Mouse (Mus musculus) kidney, postnatal 0 days (tissue): ENCODE results near the gene Fcer1g. TPM values are rescaled to one million over a fixed set of nuclear protein-coding genes. Genes with fewer than 3 reads are reported as not detected.

Experiments
- ATAC-seq: fragments of 200-750 bp; cut with Nextera tagmentation; replicated peaks from 2 replicates; pipeline ENCODE4 v1.8.0; 2017; ENCODE audit warnings: low read depth, moderate number of reproducible peaks, moderate TSS enrichment, moderate library complexity; ENCODE audit not compliant: low FRiP score
- DNase-seq: peaks from one replicate; pipeline ENCODE4 v3.0.0-alpha.2; 2016; ENCODE audit warnings: low spot score
- H3K27ac ChIP-seq: fragments of 300-500 bp; sonication (generic); 2 replicates; pipeline ENCODE4 v1.5.1; 2014; ENCODE audit warnings: mild to moderate bottlenecking
- H3K27me3 ChIP-seq: fragments of 300-500 bp; sonication (generic); 2 replicates; pipeline ENCODE4 v1.6.1; 2014; ENCODE audit warnings: low read length, mixed read lengths; ENCODE audit not compliant: insufficient read depth
- H3K36me3 ChIP-seq: fragments of 300-500 bp; sonication (generic); 2 replicates; pipeline ENCODE4 v1.6.1; 2014; ENCODE audit warnings: low read length, mixed read lengths; ENCODE audit not compliant: insufficient read depth
- H3K4me1 ChIP-seq: fragments of 300-500 bp; sonication (generic); replicated peaks from 2 replicates; pipeline ENCODE4 v1.6.1; 2014; ENCODE audit warnings: antibody characterized with exemption, low read length, mixed read lengths; ENCODE audit not compliant: insufficient read depth
- H3K4me2 ChIP-seq: fragments of 300-500 bp; sonication (generic); 2 replicates; pipeline ENCODE4 v1.6.1; 2014; ENCODE audit warnings: mild to moderate bottlenecking, low read length, moderate library complexity, mixed read lengths
- H3K4me3 ChIP-seq: fragments of 300-500 bp; sonication (generic); replicated peaks from 2 replicates; pipeline ENCODE4 v1.5.1; 2014; ENCODE audit warnings: low read depth, low read length
- H3K9ac ChIP-seq: fragments of 300-500 bp; sonication (generic); 2 replicates; pipeline ENCODE4 v1.6.1; 2014; ENCODE audit warnings: low read depth, low read length
- H3K9me3 ChIP-seq: fragments of 300-500 bp; sonication (generic); replicated peaks from 2 replicates; pipeline ENCODE4 v1.6.1; 2016; ENCODE audit warnings: low read length, inconsistent platforms, mixed read lengths
- CTCF ChIP-seq: IDR thresholded peaks from 2 replicates; pipeline ENCODE4 v1.5.1; 2016; ENCODE audit warnings: antibody characterized with exemption, low read depth, mild to moderate bottlenecking, moderate library complexity
- WGBS: fragments of 180-500 bp; shearing (Covaris S2); extraction: QIAGEN DNeasy Blood & Tissue Kit; methylation state at CpG from one replicate; pipeline ENCODE4 v1.1.7; 2014; 5-methylcytosine and 5-hydroxymethylcytosine counted together
- polyA plus RNA-seq: library from polyadenylated mRNA; unstranded; fragments of >200 nt; fragmentation: Nextera tagmentation; extraction: Ambion mirVana; gene quantifications from 2 replicates; pipeline ENCODE4 v1.2.1, GENCODE M21; 2015

The Fcer1g gene
- polyA plus RNA-seq, 1 experiment from 2014 or later: 50.1 TPM

- Histone ChIP-seq H3K36me3 (no peaks in the 10 kb centered on the region), H3K4me3 (peak overlapping the region; percentile 24; the same call in 1 of the 2 replicates), H3K4me2 (peak overlapping the region; percentile 54; the same call in 1 of the 2 replicates), H3K9me3 (no peaks in the 10 kb centered on the region), H3K9ac (no peak overlapping the region), H3K27me3 (peaks cover 22% of the 10 kb centered on the region), H3K27ac (no peak overlapping the region), H3K4me1 (peaks cover 27% of the 10 kb centered on the region)
- DNase-seq (no peak), ATAC-seq (no peak)
- 35% methylated on average over 11 of the region's 11 CpGs for WGBS
- TF ChIP-seq CTCF: no peak
These were observed 40.0 kb downstream of the Fcer1g start for GRCm38 (mm10) chr1:171193911-171194830.

- no peaks in the 10 kb centered on the region for H3K9me3 ChIP-seq
- H3K9ac ChIP-seq: no peak overlapping the region
- DNase-seq: peak; percentile 52
- H3K4me3 ChIP-seq: peak overlapping the region; percentile 24
- no peaks in the 10 kb centered on the region for H3K36me3 ChIP-seq
- H3K4me2 ChIP-seq: peak overlapping the region; percentile 54
- H3K27me3 ChIP-seq: peaks cover 22% of the 10 kb centered on the region
- WGBS: 4% methylated on average over 18 of the region's 18 CpGs
- peaks cover 28% of the 10 kb centered on the region for H3K4me1 ChIP-seq
- TF ChIP-seq CTCF: no peak
- ATAC-seq: no peak
- no peak overlapping the region; the same call in 1 of the 2 replicates for H3K27ac ChIP-seq
These were observed 40.9 kb downstream of the Fcer1g start for GRCm38 (mm10) chr1:171193093-171193840.

- no peak for DNase-seq
- Histone ChIP-seq H3K4me1 (peaks cover 28% of the 10 kb centered on the region), H3K27me3 (peaks cover 22% of the 10 kb centered on the region), H3K4me3 (no peak overlapping the region), H3K9ac (no peak overlapping the region), H3K4me2 (peak overlapping the region; percentile 54; the same call in 1 of the 2 replicates), H3K27ac (no peak overlapping the region), H3K9me3 (no peaks in the 10 kb centered on the region), H3K36me3 (no peaks in the 10 kb centered on the region)
- ATAC-seq: no peak
- TF ChIP-seq CTCF: no peak
- WGBS: 47% methylated on average over 10 of the region's 10 CpGs
These were observed 41.9 kb downstream of the Fcer1g start for GRCm38 (mm10) chr1:171192283-171192682.

GRCm38 (mm10) chr1:171190832-171191231 is 43.3 kb downstream of the Fcer1g start:
- peaks cover 21% of the 10 kb centered on the region for H3K27me3 ChIP-seq
- H3K4me1 ChIP-seq: peaks cover 24% of the 10 kb centered on the region
- DNase-seq (no peak), ATAC-seq (no peak)
- WGBS: 93% methylated on average over 9 of the region's 9 CpGs
- no peak overlapping the region for H3K27ac ChIP-seq
- no peak overlapping the region for H3K4me3 ChIP-seq
- no peak for TF ChIP-seq CTCF
- no peaks in the 10 kb centered on the region for H3K9me3 ChIP-seq
- H3K9ac ChIP-seq: no peak overlapping the region
- H3K36me3 ChIP-seq: no peaks in the 10 kb centered on the region
- no peak overlapping the region for H3K4me2 ChIP-seq

- no peak for TF ChIP-seq CTCF
- H3K4me2 ChIP-seq: no peak overlapping the region
- 0 out of 2 replicates have a peak, but pooled peaks have one; percentile 27 for ATAC-seq
These were observed 44.6 kb downstream of the Fcer1g start for GRCm38 (mm10) chr1:171189476-171190114.

GRCm38 (mm10) chr1:171189046-171189445 is 45.1 kb downstream of the Fcer1g start:
- ATAC-seq (no peak), DNase-seq (peak; percentile 59)
- Histone ChIP-seq H3K9me3 (no peaks in the 10 kb centered on the region), H3K4me3 (no peak overlapping the region), H3K36me3 (no peaks in the 10 kb centered on the region), H3K9ac (no peak overlapping the region), H3K27me3 (peaks cover 8% of the 10 kb centered on the region; the same call in 1 of the 2 replicates), H3K4me1 (peaks cover 16% of the 10 kb centered on the region), H3K27ac (no peak overlapping the region), H3K4me2 (0 out of 2 replicates have a peak overlapping the region, but pooled peaks have one; percentile 30)
- 46% methylated on average over 8 of the region's 8 CpGs for WGBS
- TF ChIP-seq CTCF: no peak

More at GRCm38 (mm10) chr1:171189476-171190114, 44.6 kb downstream of the Fcer1g start:
- H3K27ac ChIP-seq: no peak overlapping the region
- no peak for DNase-seq
- no peak overlapping the region for H3K9ac ChIP-seq
- WGBS: 51% methylated on average over 14 of the region's 14 CpGs
- no peak overlapping the region for H3K4me3 ChIP-seq
- H3K4me1 ChIP-seq: peaks cover 16% of the 10 kb centered on the region
- H3K9me3 ChIP-seq: no peaks in the 10 kb centered on the region
- H3K36me3 ChIP-seq: no peaks in the 10 kb centered on the region
- peaks cover 13% of the 10 kb centered on the region; the same call in 1 of the 2 replicates for H3K27me3 ChIP-seq
